Mouse (Mus musculus) C2C12 (cell line): Measurements from ENCODE around the gene Map3k15.

Experiments used
- CTCF ChIP-seq: IDR thresholded peaks from one replicate; pipeline ENCODE4 v1.5.1; 2011; ENCODE audit not compliant: control insufficient read depth, insufficient read depth, insufficient read length
- MYOG ChIP-seq: IDR thresholded peaks from one replicate; pipeline ENCODE4 v1.6.1; 2011; ENCODE audit not compliant: control insufficient read depth, insufficient read length; ENCODE audit errors: extremely low read depth
- USF1 ChIP-seq: IDR thresholded peaks from one replicate; pipeline ENCODE4 v1.6.1; 2011; ENCODE audit warnings: low read depth, mild to moderate bottlenecking, control low read depth, moderate library complexity

GRCm38 (mm10) chrX:160164259-160164658, 176.0 kb downstream of the Map3k15 start:
- TF ChIP-seq MYOG (no peak), CTCF (no peak), USF1 (no peak)
